Mouse (Mus musculus) midbrain, embryonic 10.5 days (tissue): ENCODE measurements around the gene Adgrb3. TPM values are rescaled to one million over a fixed set of nuclear protein-coding genes. Genes with fewer than 3 reads are reported as not detected.

ENCODE experiments used
- DNase-seq: peaks from one replicate; pipeline ENCODE4 v3.0.0-alpha.2; 2017; ENCODE audit warnings: low spot score
- H3K27ac ChIP-seq: fragments of 300-500 bp; sonication (generic); replicated peaks from 2 replicates; pipeline ENCODE4 v1.5.1; 2016; ENCODE audit warnings: mild to moderate bottlenecking
- H3K27me3 ChIP-seq: fragments of 300-500 bp; sonication (generic); 2 replicates; pipeline ENCODE4 v1.6.1; 2016; ENCODE audit warnings: low read depth, mild to moderate bottlenecking; ENCODE audit not compliant: poor library complexity, severe bottlenecking
- H3K36me3 ChIP-seq: fragments of 300-500 bp; sonication (generic); 2 replicates; pipeline ENCODE4 v1.6.1; 2016; ENCODE audit warnings: mild to moderate bottlenecking, moderate library complexity
- H3K4me1 ChIP-seq: fragments of 300-500 bp; sonication (generic); 2 replicates; pipeline ENCODE4 v1.6.1; 2016
- H3K4me3 ChIP-seq: fragments of 300-500 bp; sonication (generic); 2 replicates; pipeline ENCODE4 v1.5.1; 2016; ENCODE audit warnings: mild to moderate bottlenecking, moderate library complexity
- H3K9me3 ChIP-seq: fragments of 300-500 bp; sonication (generic); replicated peaks from 2 replicates; pipeline ENCODE4 v1.6.1; 2016; ENCODE audit warnings: mild to moderate bottlenecking
- WGBS: fragments of 180-500 bp; shearing (Covaris S2); methylation state at CpG from one replicate; pipeline ENCODE4 v1.1.7; 2016; 5-methylcytosine and 5-hydroxymethylcytosine counted together
- polyA plus RNA-seq: library from polyadenylated mRNA; unstranded; fragments of >200 nt; fragmentation: Nextera tagmentation; extraction: Ambion mirVana; gene quantifications from 2 replicates; pipeline ENCODE4 v1.2.1, GENCODE M21; 2016

Adgrb3 gene
- polyA plus RNA-seq, 1 experiment from 2014 or later, result 3.7 TPM

GRCm38 (mm10) chr1:25181881-25182280, 647.6 kb downstream of the Adgrb3 start:
- Histone ChIP-seq H3K27ac (no peak overlapping the region), H3K36me3 (no peaks in the 10 kb centered on the region), H3K4me1 (peaks cover 37% of the 10 kb centered on the region), H3K27me3 (no peaks in the 10 kb centered on the region), H3K9me3 (no peaks in the 10 kb centered on the region), H3K4me3 (no peak overlapping the region)
- WGBS, result 77% methylated on average over 2 of the region's 2 CpGs
- DNase-seq, result no peak

DNA sequence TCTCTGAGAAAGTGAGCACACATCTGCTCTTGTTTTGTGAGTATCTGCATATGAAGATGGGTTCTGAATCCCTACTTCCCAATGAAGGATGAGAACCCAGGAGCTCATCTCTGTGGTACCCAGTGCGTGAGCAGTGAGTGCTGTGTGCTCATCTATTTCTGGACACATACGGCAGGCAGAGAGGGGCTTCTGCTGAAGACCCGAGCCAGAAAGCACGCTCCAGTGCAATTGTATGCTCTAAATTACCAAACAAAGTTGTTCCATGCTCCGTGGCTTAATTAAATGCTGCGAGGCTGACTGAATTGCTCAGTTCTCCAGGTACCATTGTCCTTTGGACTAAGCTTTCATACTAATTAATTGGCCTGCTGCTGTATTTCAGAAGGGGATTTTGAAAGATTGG, 648.9 kb downstream of the Adgrb3 start:
- Histone ChIP-seq H3K4me1 (peaks cover 37% of the 10 kb centered on the region), H3K36me3 (no peaks in the 10 kb centered on the region), H3K27ac (peak overlapping the region; percentile 74), H3K9me3 (no peaks in the 10 kb centered on the region), H3K4me3 (no peak overlapping the region), H3K27me3 (no peaks in the 10 kb centered on the region)
- 23% methylated on average over 6 of the region's 6 CpGs for WGBS
- peak; percentile 14 for DNase-seq

DNA sequence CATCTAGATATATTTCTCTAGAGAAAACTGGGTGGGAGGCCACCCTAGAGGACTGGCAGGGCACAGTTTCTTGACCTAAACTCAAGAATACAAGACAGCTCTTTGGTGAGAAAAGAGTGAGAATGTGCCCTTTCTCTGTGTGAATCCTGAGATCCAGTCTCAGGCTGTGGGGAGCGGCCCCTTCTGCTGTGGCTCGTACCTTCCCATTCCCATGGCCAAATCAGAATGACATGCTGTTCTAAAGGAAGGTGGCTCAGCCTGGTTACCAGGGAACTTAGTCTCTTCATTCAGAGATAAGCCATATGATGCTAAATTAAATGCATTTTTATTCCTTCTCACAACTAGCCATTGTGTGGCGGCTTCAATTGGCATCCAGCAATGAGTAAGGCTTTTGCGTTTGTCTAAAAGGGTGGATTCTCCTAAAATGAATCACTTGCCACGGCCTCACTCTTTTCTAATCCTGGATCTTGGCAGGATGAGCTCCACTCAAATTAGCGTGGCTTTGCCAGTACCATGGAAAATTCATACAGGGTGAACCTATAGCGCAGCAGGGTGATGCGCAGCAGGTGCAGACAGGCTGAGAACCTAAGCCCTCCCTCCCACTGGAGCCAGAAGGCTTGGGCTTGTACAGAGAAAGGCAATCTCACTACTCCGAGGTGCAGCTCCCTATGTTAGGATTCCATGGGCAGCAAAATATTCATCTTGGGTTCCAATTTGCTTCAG, 649.5 kb downstream of the Adgrb3 start:
- H3K4me3 ChIP-seq, result no peak overlapping the region
- H3K9me3 ChIP-seq, result no peaks in the 10 kb centered on the region
- H3K4me1 ChIP-seq, result peaks cover 37% of the 10 kb centered on the region
- no peaks in the 10 kb centered on the region for H3K36me3 ChIP-seq
- DNase-seq, result peak; percentile 41
- 35% methylated on average over 9 of the region's 9 CpGs for WGBS
- no peaks in the 10 kb centered on the region for H3K27me3 ChIP-seq
- H3K27ac ChIP-seq, result peak overlapping the region; percentile 74

DNA sequence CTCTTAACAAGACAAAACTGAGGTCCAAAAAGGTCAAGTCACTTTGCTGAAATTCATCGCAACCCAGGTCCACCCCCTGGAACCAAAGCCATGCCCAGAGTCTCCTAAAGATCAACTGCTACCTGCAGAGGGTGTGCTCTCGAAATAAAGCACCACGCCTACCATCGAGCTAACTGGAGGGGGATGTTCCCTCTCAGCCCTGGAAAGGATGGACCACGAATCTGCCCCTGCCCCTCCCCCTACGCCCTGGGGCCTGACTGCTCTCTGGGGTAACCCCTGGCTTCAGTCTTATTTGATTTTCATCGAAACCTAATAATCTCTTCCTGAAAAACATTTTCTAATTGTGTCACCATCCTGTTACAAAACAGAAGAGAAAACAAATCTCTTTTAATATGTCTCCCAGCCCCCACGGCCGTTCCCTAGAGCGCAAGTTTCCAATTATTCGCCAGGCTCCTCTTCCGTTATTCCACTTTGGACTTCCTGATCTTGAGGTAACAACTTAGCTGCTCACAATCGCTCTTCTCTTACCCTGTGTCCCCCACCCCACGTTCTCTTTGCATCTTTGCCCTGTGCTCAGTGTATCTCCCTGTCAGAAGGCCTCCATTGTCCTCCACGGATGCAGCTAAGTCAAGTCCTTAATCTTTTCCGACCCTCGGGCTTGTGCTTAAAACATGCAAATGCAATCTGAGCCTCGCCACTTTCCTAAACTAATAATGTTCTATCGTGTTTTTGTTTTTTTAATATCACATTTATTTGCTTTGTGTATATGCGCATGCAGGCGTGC, 651.0 kb downstream of the Adgrb3 start:
- H3K36me3 ChIP-seq, result no peaks in the 10 kb centered on the region
- DNase-seq, result peak; percentile 34
- no peaks in the 10 kb centered on the region for H3K27me3 ChIP-seq
- no peak overlapping the region for H3K4me3 ChIP-seq
- peak overlapping the region; percentile 75 for H3K27ac ChIP-seq
- no peaks in the 10 kb centered on the region for H3K9me3 ChIP-seq
- 31% methylated on average over 21 of the region's 21 CpGs for WGBS
- peaks cover 37% of the 10 kb centered on the region for H3K4me1 ChIP-seq

DNA sequence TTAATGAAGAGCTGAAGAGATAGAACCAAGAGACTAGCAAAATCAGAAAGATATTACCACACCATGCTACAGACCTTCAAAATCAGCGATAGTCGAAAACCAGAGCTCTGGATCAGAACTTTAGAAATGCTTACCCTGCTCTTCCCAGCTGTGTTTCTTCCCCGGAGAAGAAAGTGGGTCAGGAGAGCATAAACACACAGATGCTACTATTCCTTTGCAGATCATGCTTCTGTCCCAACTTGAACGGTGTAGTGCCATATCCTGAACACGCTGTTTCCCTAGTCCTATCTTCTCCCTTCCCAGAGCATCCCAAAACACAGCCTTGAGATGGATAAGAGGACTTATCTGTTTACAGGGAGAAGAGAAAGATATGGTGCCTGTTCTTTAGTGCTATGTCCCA, 662.4 kb downstream of the Adgrb3 start:
- no peak for DNase-seq
- WGBS, result 94% methylated on average over 5 of the region's 5 CpGs
- H3K27ac ChIP-seq, result no peak overlapping the region
- H3K4me3 ChIP-seq, result no peak overlapping the region
- no peaks in the 10 kb centered on the region for H3K36me3 ChIP-seq
- H3K27me3 ChIP-seq, result no peaks in the 10 kb centered on the region
- H3K4me1 ChIP-seq, result peaks cover 8% of the 10 kb centered on the region; the same call in 1 of the 2 replicates
- H3K9me3 ChIP-seq, result no peaks in the 10 kb centered on the region

DNA sequence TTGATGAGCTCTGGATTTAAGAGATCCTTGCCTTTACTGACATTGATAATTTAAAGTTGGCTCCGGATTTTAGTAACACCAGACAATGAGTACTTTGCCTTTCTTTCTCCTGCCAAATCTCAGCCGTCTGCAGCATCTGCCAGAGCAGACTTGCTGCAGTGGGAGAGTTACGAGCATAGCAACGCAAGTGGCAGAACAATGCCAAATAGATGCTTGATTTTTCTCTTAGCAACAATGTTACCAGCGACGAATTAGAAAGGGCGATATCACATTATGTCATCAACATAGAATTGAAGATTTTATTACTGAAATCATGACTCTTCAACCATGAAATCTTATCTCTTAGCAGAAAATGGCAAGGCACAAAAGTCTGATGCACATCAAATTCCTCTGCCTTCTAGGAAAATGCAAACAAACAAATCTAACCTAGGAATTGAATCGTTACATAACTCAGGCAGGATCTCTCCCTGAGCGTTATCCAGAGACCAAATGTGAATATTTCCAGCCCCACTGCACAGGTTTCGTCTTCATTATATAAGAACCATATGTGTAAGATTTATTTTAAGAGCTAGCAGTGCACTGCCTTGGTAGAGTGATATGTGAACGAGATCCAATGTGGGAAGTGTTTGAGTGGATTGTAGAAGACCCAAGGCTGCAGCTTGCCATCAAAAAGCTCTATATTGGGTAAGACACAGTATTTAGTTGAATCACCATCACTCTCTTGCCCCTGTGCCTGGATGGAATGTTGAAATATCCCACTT, 663.3 kb downstream of the Adgrb3 start:
- peaks cover 8% of the 10 kb centered on the region; the same call in 1 of the 2 replicates for H3K4me1 ChIP-seq
- H3K9me3 ChIP-seq, result no peaks in the 10 kb centered on the region
- 70% methylated on average over 11 of the region's 11 CpGs for WGBS
- no peak overlapping the region for H3K4me3 ChIP-seq
- no peak overlapping the region for H3K27ac ChIP-seq
- no peak for DNase-seq
- H3K36me3 ChIP-seq, result no peaks in the 10 kb centered on the region
- H3K27me3 ChIP-seq, result no peaks in the 10 kb centered on the region

DNA sequence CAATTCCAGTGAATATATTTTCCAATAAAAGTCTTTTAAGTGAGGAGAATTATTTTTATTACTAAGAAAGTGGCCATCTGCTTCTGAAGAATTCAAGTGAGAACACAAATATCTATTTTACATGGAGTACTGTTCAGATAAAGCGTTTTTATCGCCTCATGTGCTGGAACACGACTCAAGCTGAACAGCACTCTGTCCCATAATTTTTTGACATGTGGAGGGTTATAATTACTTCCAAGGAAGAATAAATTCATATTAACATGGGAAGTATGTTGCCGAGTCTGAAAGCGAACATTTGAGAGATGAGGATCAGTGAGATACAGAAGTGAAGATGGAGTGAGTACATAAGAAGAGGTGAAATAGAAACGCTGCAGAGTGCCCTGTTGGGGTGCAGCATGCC, 665.9 kb downstream of the Adgrb3 start:
- Histone ChIP-seq H3K4me1 (peaks cover 8% of the 10 kb centered on the region; the same call in 1 of the 2 replicates), H3K36me3 (no peaks in the 10 kb centered on the region), H3K9me3 (no peaks in the 10 kb centered on the region), H3K4me3 (no peak overlapping the region), H3K27ac (no peak overlapping the region), H3K27me3 (no peaks in the 10 kb centered on the region)
- no peak for DNase-seq
- 85% methylated on average over 6 of the region's 6 CpGs for WGBS

- Histone ChIP-seq H3K4me1 (no peaks in the 10 kb centered on the region), H3K4me3 (no peak overlapping the region), H3K27ac (no peak overlapping the region), H3K36me3 (no peaks in the 10 kb centered on the region), H3K27me3 (no peaks in the 10 kb centered on the region), H3K9me3 (no peaks in the 10 kb centered on the region)
- WGBS, result 81% methylated on average over 3 of the region's 3 CpGs
- DNase-seq, result no peak
Observed at GRCm38 (mm10) chr1:25146206-25146605, 683.3 kb downstream of the Adgrb3 start.

DNA sequence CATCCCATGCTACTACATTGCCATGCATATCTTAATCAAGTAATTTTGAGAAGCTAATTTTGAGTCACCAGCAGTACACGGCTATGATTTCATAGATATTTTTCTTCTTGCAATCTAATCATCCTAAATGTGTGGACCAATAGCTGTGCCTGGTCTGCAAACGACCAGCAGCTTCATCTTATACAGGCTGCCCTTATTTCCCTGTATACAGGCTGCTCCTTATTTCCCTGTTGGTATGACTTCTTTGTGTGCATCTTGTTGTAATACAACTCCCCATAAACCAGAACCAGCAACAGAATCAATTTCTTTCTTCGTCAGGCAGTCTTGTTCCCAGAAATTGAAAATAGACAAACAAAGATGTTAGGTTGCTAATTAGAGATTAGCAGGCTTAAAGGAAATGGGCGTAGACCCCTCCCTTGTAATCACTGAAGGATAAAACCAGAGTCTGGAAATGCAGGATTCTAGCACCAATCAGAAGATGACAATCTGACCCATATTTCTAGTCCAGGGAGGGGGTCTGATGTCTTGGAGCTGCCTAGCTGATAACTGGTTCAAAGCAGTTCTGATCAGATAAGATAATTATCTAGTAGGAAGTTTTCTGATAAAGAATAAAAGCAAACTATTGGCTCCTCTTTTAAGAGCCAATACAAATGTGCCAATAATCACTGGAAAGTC, 697.2 kb downstream of the Adgrb3 start:
- Histone ChIP-seq H3K27me3 (no peaks in the 10 kb centered on the region), H3K4me3 (no peak overlapping the region), H3K9me3 (no peaks in the 10 kb centered on the region), H3K4me1 (no peaks in the 10 kb centered on the region), H3K27ac (no peak overlapping the region), H3K36me3 (no peaks in the 10 kb centered on the region)
- WGBS, result 62% methylated on average over 4 of the region's 4 CpGs
- DNase-seq, result no peak

GRCm38 (mm10) chr1:25115512-25115911, 714.0 kb downstream of the Adgrb3 start:
- H3K27me3 ChIP-seq, result no peaks in the 10 kb centered on the region
- H3K4me3 ChIP-seq, result no peak overlapping the region
- WGBS, result 88% methylated on average over 11 of the region's 11 CpGs
- H3K27ac ChIP-seq, result no peak overlapping the region
- H3K4me1 ChIP-seq, result no peaks in the 10 kb centered on the region
- no peaks in the 10 kb centered on the region for H3K9me3 ChIP-seq
- DNase-seq, result no peak
- no peaks in the 10 kb centered on the region for H3K36me3 ChIP-seq

DNA sequence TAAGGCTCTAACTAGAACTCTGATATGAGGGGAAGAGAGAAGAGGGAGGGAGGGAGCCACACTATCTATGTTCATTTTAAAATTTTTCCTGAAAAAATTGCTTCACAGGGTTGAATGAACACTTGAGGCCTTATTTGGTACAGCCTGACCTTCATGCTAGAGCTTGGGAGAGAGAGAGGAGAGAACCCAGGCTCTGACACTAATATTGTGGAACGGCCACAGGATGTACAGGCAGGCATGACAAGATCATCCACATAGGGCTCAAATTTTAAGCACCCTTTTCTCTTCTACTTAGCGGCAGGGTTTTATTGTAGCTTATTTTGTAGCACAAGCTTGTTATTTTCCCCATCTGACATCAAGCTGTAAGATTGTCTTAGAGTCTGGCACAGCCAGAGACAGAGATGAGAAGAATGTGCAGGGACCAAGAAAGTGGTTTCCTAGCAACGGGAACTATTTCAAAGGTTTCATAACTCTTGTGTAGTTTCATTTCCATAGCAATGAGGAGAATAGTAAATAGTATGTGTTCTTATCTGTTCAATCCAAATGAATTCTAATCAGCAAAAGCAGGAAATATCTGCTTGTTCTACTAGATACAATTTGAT, 721.9 kb downstream of the Adgrb3 start:
- Histone ChIP-seq H3K27me3 (no peaks in the 10 kb centered on the region), H3K9me3 (no peaks in the 10 kb centered on the region), H3K4me3 (no peak overlapping the region), H3K36me3 (no peaks in the 10 kb centered on the region), H3K27ac (0 out of 2 replicates have a peak overlapping the region, but pooled peaks have one; percentile 38), H3K4me1 (peaks cover 21% of the 10 kb centered on the region)
- DNase-seq, result no peak
- 53% methylated on average over 3 of the region's 3 CpGs for WGBS

DNA sequence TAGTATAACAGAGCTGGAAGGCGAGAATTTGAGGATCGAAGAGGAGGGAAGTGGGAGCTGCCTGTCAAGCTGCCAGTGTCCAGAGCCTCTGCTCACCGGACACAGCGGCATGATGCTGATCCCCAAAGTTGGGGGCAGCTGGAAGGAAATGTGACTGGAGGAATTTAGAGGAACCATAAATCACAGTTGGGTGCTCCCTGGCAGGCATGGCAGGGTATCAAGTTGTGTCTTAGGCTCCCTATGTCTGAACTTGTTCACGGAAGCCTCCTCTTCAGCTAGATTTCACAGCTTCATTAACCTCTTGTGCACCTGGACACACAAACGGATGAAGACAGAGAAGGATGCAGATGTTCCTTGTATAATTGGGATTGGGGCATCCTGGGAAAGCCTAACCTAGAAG, 722.8 kb downstream of the Adgrb3 start:
- 85% methylated on average over 6 of the region's 6 CpGs for WGBS
- no peak overlapping the region; the same call in 1 of the 2 replicates for H3K27ac ChIP-seq
- H3K36me3 ChIP-seq, result no peaks in the 10 kb centered on the region
- peaks cover 21% of the 10 kb centered on the region for H3K4me1 ChIP-seq
- no peak for DNase-seq
- no peaks in the 10 kb centered on the region for H3K27me3 ChIP-seq
- H3K9me3 ChIP-seq, result no peaks in the 10 kb centered on the region
- H3K4me3 ChIP-seq, result no peak overlapping the region
